Mouse (Mus musculus) urinary bladder, adult 18-20 months (tissue): ENCODE measurements around the gene Plxnb2.

ENCODE experiments used
- DNase-seq, 2 experiments: peaks; one replicate each; pipeline ENCODE4 v3.0.0; 2022; ENCODE audit warnings: low spot score in 2 of 2, mixed read lengths in 2 of 2

The Plxnb2 gene

DNA sequence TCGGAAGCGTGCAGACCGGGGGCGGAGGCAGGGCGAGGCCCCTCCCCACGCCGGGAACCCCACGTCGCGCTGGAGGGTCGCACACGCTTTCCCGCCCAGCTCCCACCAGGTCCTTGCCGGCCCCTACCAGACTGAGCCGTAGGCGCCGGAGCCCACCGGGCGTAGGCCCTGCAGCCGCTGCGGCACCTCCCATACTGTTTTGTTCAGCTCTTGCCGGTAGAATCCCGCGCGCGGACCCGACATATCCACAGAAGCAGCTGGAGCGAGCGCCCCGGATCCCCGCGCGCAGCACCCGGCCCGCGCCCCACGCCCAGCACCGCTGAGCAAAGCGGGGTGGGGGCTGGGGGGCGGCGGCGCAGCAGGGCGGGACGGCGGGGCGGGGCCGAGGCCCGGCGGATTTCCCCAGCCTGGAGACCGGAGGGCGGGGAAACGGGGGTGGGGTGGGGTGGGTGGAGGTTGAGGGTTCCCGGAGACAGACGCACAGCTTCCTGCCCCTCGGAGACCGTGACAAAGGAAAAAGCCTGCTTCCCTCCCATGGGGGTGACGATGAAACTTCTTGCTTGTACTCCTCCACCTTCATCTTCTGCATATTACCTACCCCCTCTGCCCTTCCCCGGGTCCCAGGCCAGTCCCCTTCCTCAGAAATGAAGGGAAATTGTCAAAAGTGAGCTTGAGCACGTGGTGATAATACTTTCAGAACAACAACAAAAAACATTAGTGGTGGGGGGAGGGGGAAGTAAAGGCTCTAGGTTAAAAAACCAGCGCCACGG lies 31.1 kb downstream of the Plxnb2 start, which contains the start of gene Mapk11:
Gene Mapk11, minus strand, starts transcription at position 358 of the 770 bp plus-strand sequence.
- DNase-seq: no peak

DNA sequence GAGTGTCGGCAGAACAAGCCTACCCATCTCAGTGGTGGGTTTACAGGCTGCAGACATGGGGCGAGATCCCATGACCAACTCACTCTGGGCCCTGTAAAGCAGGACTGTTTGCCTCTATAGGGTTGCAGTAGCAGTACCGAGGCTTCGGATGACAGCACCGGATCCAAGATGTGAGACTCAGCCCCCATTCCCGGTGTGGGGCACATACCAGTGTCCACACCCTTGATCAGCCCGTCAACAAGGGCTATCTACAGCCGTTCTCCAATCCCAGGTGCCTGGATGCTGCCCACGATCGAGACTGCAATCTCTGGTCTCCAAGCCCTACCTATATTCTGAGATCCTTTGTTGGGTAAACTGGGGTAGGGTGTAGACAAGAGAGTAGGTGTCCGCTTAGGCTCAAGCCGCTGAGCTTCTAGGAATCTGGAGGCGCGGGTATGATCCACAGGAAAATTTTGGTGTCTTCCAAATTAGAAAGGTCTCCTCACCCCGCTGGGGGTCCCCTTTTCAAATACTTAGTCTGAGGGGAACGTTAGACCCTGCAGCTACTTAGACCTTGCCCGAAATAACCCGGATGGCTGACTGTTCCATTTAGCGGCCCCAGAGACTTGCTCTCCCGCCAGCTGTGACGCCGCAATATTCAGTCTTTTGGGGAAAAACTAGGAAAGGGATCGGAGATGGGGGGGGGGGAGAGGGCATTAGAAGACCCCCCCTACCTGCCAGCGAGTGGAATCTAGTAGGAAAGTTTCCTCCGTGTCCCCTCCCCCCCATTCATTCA lies 31.9 kb downstream of the Plxnb2 start:
- DNase-seq: no peak

GRCm38 (mm10) chr15:89147895-89148294 lies 32.7 kb downstream of the Plxnb2 start:
- no peak for DNase-seq

GRCm38 (mm10) chr15:89147456-89147855 lies 33.1 kb downstream of the Plxnb2 start:
- no peak for DNase-seq

DNA sequence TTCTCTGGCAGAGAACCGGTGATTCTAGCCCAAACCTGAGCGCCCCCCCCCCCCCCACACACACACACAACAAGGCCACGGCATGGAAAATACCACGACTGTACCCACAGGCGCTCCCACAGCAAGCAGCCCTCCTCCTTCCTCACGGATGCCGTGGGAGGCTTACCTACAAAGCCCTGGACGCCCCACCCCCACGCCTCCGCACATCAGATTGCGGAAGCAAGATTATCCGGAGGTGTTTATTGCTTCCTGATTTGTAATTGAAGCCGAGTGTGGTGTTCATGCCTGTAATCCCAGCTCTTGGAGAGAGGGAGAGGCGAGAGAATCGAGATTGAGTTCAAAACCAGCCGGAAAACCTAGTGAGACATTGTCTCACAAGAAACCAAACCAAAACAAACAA lies 33.6 kb downstream of the Plxnb2 start:
- no peak for DNase-seq

DNA sequence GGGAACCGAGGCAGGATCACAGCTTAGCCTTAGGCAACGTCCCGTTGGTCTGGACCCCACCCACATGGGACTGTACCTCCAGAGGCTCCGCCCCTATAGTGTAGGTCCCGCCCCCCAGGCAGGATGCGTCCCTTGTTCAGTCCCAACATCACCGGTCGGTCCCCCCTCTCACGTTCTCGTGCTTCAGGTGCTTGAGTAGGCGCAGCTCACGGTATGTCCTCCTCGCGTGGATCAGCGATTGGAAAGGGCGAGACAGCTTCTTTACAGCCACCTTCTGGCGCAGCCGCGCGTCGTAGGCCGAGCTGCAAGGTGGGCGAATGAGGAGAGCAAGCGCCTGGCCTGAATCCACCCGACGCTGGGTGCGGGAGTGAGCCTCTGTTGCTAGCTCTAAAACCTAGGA lies 34.1 kb downstream of the Plxnb2 start:
- peak in 1 of 2 experiments; percentile 68 for DNase-seq

- DNase-seq: no peak
Observed at GRCm38 (mm10) chr15:89145813-89146350, 34.7 kb downstream of the Plxnb2 start.

GRCm38 (mm10) chr15:89144965-89145364 lies 35.6 kb downstream of the Plxnb2 start:
- no peak for DNase-seq

- DNase-seq: no peak
Observed at GRCm38 (mm10) chr15:89143134-89143533, 37.5 kb downstream of the Plxnb2 start.

DNA sequence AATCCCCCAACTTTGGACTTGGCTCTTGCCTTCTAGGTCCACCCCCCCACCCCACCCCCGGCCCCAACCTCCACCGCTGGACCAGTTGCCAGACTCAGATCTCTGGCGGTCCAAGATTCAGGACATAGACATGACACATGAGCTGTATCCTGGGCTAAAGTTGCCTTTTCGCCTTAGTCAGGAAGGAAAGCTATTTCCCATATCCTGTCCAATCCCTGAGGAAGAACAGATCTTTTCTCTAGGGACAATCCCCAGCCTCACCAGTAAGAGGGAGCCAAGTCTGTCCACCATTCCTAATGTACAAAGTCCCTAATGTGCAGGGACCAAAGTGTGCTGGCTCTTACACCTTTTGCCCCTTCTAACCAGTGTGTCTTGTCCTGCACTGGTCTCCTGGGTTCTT lies 38.7 kb downstream of the Plxnb2 start:
- no peak for DNase-seq

- DNase-seq: no peak
Observed at GRCm38 (mm10) chr15:89141443-89141842, 39.1 kb downstream of the Plxnb2 start.

- peak; percentile 56 to 65 for DNase-seq
Observed at GRCm38 (mm10) chr15:89140659-89141252, 39.8 kb downstream of the Plxnb2 start, which contains the start of gene Mapk12. Gene Mapk12 (minus strand): TSS chr15:89140703.

DNA sequence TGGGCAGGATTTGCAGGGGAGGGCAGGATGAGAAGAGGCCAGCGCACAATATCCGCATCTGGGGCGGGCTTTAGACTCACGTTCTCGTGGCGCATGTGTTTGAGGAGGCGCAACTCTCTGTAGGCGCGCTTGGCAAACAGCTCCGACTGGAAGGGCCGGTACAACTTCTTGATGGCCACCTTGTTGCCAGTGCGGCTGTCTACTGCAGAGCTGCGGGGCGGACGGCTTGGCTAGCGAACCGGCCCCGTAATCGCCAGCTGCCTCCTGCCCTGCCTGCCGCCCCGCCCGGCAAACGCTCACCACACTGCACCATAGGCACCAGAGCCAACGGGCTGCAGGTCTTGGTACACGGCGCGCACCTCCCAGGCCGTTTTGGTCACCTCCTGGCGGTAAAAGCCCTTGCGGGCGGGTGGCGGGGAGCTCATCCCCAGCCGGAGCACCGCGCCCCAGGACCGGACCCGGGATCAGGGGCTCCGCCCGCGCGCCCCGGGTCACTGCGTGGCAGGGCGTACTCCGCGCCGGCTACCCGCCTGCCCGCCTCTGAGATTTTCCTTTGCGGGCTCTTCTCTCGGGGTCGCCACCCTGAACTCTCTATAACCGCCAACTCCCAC lies 40.4 kb downstream of the Plxnb2 start:
- DNase-seq: peak; percentile 75 to 81

- DNase-seq: no peak
Observed at GRCm38 (mm10) chr15:89138531-89138930, 42.1 kb downstream of the Plxnb2 start.

DNA sequence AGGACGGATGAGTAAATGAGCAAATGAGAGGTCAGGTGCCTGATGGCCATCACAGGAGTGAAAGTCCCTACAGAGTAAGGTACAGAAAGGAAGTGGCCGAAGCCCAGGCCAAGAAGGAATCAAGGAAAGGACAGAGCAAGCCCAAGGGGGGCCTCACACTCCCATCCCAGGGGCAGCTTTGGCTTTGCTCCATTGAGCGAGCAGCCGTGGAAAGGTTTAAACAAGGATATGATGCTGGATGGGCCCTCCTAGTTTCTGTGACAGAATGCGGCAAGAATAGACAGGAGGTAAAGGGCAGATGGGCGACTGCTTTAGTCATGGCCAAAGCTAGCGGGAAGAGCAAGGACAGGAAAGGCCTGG lies 42.6 kb downstream of the Plxnb2 start:
- DNase-seq: no peak

GRCm38 (mm10) chr15:89137378-89138045 lies 43.1 kb downstream of the Plxnb2 start:
- no peak for DNase-seq

DNA sequence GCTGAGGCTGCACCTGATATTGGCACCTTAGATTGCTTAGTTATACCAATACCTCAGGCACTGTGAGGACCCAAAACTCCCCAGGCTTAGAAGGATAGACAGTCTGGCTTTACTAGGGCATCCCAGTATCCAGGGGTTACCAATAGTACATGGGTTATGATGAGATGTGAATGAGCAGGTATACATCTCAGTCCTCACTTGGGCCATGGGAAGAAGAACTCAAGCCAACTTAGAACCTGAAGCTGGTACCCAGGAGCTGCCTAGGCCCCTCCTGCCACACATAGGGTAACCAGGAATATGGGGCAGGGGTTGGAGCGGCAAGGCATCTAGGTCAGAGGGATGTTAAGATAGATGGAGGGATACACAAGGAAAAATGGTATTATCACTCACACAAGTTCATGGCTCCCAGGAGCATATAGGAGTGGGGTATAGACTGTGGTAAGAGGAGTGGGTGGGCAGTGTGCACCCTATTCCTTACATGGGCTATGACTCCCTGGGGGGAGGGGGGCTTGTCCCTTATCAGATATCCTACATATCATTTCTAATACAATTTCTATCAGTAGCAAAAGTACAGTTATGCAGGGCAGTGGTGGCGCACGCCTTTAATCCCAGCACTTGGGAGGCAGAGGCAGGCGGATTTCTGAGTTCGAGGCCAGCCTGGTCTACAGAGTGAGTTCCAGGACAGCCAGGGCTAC lies 44.0 kb downstream of the Plxnb2 start:
- no peak for DNase-seq

GRCm38 (mm10) chr15:89131316-89131715 lies 49.3 kb downstream of the Plxnb2 start:
- DNase-seq: no peak

DNA sequence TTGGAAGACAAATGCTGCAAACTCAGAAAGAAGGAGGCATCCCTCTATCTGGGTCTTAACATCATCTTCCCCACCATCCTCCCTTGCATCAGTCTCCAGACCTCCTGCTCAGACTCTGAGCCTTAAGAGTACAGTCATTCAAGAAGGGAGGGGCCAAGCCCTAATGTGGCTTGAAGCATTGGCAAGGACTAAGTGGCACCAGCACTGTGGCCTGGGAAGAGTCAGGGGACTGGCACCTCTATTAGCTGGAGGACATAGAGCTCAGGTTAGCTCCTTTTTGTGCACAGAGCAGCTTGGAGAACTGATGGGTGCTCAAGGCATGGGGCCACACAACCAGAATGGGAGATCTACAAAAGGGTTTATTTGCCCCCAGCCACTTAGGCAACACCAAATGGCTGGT lies 50.3 kb downstream of the Plxnb2 start:
- no peak for DNase-seq
